Mouse (Mus musculus) gonadal fat pad, adult 2 months (tissue): ENCODE results near the gene Zfp69. TPM values are rescaled to one million over a fixed set of nuclear protein-coding genes. Genes with fewer than 3 reads are reported as not detected.

ENCODE experiments used
- DNase-seq: peaks from one replicate; pipeline ENCODE4 v3.0.0-alpha.2; 2012; ENCODE audit warnings: low read depth
- polyA plus RNA-seq: library from polyadenylated mRNA; depleted of rRNA; stranded (reverse); fragments of >200 nt; gene quantifications from 2 replicates; pipeline ENCODE4 v1.2.3, GENCODE M21; 2012

Gene Zfp69
- polyA plus RNA-seq, 1 experiment = 1.6 TPM

DNA sequence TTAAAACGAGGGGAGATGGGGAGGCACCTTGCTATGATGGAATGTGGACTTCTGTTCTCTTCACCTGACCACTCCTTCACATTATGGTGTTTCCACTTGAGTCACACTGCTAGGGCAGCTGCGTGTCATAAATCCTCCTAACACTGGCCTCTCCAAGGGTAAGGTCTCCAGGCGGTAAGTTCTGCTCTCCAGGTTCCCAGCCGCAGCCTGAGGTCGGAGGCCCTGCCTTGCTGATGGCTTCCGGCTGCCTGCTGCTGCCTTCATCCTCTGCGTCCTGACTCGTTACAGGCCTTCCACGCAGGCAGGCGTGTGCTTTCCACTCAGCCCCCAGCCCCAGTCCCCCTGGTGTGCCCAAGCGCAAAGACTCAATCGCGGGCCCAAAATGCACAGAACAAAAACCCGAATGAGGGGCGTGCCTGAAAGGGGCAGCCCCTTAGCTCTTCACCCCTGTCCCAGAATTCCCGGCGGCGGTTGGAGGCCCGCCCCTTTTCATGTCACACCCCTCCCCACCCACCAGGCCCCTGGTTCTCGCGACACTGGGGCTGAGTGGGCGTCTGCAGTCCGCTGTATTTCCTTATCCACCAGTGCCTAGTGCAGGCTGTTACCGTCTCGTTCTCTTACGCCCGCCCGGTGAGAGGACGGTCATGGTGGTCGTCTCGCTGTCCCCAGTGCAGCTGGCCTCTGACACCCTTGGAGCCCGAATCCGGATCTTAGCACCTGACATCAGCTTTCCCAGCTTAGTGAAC lies 26.8 kb downstream of the Zfp69 start, which contains the start of gene Exo5:
TSS of gene Exo5 (minus strand) at position 464 of the 746 bp plus-strand sequence.
- DNase-seq = peak; percentile 56

DNA sequence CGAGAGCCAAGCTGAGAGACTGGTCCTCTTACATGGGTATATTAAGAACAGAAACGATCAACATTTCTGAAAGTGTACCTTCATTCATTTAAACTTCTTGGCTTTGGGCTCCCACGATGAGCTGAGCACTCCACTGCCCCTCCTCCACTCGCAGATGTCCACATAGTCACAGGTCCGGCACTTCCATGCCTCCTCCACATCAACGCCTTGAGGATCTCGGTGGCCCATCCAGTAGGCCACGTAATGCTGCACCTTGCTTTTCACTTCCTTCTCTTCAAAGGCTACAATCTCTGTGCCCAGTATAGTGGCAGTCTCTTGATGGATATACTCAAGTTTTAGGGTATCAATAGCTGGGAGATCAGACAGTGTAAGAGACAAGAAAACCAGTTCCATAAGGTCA lies 30.0 kb downstream of the Zfp69 start:
- DNase-seq = no peak

- DNase-seq = no peak
Observed at GRCm38 (mm10) chr4:120914501-120914900, 37.0 kb downstream of the Zfp69 start.

GRCm38 (mm10) chr4:120913861-120914260 lies 37.6 kb downstream of the Zfp69 start:
- no peak for DNase-seq

- no peak for DNase-seq
Observed at GRCm38 (mm10) chr4:120913443-120913842, 38.1 kb downstream of the Zfp69 start.

DNA sequence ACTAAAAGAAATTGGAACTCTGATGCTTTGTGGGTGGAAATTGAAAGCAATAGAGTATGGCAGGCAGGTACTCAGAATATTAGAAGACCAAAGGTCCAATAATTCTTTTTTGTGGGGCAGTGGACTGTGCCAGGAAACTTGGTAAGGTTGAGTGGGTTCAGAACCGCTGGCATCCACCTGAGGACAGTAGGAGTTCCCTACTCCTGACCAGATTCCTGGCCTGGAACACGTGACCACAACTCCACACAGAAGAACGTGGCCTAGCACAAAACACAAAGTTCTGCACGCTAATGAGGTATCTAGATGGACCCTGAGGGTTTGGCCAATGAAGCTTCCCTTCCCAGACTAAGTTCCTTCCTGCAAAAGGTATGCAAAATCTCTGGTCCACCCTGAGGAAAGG lies 38.6 kb downstream of the Zfp69 start:
- no peak for DNase-seq

GRCm38 (mm10) chr4:120911086-120911485 lies 40.4 kb downstream of the Zfp69 start:
- no peak for DNase-seq

GRCm38 (mm10) chr4:120909558-120910150 lies 41.8 kb downstream of the Zfp69 start:
- peak; percentile 60 for DNase-seq

- no peak for DNase-seq
Observed at GRCm38 (mm10) chr4:120905644-120906043, 45.9 kb downstream of the Zfp69 start.

GRCm38 (mm10) chr4:120904533-120904932 lies 47.0 kb downstream of the Zfp69 start:
- DNase-seq = no peak

DNA sequence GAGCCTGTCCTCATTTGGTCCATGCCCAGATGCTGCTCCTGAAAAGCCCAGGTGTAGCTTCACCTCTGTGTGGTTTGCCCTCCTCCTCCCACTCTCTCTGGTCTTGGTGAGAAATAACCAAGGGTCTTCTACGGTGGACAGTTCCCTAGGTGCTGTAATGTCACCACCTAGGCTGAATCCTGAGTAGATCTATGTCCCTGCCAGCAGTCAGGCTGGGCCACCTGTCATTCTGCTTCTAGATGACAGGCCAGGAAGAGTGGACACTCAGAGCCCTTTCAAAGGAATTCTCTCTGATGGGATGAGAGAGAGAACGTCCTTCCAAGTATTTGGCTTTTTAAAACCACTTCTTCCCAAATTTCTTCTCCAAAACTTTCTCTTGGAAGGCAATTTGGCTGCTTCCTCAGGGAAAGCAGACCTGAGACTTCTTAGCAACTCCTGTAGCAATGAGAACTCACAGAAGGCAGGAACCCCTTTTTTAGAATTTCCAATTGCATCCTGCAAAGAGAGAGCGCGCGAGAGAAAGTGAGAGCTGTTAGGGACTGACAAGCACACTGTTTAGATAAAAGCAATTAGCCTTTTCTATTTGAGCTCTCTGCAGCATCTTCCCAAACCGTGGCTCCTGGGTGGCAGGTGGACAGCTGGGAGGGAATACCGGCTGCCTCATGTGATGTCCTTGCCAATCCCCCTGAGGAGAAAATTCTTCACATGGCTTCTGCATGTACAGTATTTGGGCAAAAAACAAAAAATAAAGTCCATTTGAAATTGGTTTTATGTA lies 55.5 kb downstream of the Zfp69 start:
- DNase-seq = no peak

DNA sequence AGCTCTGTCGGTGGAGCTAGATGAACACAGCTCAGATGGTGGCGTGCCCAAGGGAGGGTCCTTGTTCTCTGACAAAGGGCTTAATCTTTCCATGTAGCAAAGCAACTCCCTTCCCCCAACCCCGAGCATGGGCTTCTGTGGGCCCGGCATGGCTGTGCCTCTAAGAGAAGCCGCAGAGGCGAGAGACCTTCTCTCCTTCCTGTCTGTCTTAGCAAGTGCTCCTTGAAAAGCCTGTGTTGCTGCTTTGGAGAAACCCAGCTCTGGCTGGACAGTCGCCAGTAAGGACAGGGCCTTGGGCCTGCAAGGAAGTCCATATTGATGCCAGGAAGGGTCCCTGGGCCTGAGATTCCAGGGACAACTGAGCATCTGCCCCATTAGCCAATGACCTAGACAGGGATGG lies 56.3 kb downstream of the Zfp69 start:
- no peak for DNase-seq

GRCm38 (mm10) chr4:120894584-120894983 lies 56.9 kb downstream of the Zfp69 start:
- DNase-seq = no peak

DNA sequence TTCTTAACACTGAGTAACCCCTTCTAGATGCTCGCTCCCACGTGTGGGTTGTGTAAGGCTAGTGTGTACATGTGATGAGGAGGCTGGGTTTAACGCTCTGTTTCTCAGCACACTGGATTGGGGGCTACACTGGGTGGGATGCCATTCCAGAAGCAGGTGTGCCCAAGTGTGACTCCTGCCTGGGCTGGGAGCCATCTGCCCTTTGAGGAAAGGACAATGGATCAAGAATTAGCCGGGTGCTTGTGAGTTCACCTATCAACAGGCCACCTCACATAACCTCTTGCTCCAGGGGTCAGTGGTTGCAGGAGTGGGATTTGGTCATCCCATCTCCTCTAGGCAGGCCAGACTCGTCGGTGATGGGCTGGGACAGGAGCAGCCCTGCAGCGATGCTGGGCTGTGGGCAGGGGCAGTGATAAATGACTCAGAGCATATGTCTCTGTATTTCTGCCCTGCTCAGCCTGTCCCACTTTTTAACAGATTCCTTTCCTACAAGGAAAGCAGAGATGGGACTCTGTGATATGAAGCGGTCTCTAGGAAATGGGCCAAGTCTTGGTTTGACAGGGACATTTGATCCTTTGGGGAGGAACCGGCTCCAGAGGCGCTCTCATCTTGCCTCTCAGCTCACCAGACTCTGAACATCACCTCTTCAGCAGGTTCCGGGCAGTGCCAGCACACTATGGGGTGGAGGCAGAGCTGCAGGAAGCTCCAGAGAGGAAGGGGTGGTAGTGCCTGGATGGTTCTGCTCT lies 57.7 kb downstream of the Zfp69 start:
- DNase-seq = no peak

- DNase-seq = no peak
Observed at GRCm38 (mm10) chr4:120892516-120892915, 59.0 kb downstream of the Zfp69 start.

DNA sequence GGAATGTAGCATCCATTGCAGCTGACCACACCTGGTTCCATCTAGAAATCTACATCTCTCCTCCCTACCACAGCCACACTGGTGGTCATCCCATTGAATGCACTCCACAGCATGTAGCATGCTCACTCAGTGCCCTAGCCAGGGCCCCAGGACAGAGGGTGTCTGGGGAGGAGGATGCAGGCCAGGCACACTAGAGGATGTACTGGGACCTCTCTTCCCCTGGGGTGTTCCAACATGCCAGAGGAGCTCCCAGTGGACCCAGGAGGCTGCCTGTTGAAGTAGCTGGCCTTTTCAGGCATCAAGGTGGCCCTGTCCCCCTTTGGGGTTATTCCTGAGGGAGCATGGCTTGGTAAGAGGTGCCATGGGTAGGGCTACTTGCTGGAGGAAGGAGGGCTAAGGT lies 59.5 kb downstream of the Zfp69 start:
- DNase-seq = no peak

DNA sequence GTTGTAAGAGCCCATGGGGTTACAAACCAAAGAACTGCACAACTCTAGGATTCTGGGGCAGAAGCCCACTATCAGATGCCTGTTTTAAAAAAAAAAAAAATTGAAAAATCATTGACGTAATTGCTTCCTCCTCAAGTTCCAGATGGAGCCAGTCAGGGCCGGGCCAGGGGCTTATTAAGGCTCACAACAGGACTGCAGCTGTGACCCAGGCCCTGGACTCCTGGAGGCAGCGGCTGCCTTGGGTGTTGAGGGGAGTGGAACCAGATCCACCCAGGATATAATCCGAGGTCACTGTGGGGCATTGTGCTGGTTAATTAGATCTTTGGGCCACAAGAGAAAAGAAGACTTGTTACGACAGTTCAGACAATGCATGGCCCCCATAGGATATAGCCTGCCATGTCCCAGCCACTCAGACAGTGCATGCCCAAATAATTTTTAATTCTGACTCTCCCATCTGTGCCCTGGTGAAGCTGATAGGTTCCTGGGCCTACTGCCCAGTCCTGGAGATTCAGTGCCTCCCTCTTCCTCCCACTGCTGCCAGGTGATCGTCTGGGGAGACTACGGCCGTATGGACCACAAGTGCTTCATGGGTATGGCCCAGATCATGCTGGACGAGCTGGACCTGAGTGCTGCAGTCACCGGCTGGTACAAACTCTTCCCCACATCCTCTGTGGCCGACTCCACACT lies 60.6 kb downstream of the Zfp69 start:
- no peak for DNase-seq

DNA sequence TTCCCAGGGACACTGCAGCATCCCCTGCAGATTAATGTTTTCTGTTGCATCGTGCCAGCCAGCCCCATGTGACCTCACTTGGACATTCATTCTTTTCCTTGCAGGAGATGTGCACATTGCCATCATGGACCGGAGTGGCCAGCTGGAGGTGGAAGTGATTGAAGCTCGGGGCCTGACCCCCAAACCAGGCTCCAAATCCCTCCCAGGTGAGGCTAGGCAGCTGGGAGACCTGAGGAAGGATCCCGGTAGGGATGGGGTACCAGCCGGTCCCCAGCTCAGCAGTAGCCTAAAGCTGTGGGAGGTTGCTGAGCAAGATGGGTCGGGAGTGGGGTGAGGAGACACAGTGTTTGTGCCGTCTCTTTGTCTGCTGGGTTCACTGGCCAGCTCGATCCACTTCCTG lies 62.6 kb downstream of the Zfp69 start:
- no peak for DNase-seq

DNA sequence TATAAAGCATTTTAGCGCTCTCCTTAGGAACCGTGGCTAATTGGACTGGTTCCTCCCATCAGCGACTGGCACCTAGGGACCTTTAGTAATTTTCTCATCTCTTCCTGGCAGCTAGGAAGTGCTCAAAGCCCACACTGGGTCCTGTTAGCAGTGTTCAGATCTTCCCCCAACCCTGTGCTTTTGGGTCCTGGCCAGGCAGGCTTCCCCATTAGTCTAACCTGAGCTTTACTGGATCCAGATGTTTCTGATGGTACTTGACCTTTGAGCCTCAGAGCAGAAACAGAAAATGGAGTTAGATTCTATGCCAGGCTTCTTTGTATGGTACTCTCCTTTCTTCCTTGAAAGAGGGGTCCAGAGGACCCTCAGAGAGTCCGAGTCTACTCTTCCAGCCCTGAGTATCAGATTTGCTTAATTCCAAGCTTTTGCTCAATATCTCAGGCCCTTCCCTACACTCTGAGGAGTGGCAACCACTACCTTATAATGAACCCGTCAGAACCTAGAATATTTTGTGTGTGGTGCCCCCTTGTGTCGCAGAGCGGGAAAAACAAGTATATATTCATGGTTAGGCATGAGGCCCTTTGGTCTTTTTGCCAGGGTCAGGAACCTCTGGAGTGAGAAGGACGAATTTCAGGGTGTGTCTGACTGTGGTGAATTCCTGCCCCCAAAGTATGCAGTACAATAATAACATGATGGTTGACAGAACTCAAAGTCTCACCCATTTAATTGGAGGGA lies 64.0 kb downstream of the Zfp69 start:
- DNase-seq = no peak

DNA sequence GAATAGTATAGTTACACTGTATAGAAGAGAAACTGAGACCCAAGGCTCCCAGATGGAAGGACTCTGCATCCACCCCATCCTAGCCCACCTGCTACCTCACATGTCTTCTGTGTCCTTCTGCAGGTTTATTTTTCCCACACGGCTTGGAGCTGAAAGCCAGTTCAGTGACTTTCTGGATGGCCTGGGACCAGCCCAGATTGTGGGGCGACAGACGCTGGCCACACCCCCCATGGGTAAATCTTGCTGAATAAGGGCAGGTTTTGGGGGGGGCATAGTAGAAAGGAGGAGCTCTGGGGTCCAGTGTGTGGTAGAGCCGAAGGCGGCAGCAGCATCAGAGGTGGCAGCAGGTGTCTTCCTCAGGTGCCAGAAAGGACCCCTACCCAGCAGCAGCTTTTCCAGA lies 64.7 kb downstream of the Zfp69 start:
- no peak for DNase-seq

DNA sequence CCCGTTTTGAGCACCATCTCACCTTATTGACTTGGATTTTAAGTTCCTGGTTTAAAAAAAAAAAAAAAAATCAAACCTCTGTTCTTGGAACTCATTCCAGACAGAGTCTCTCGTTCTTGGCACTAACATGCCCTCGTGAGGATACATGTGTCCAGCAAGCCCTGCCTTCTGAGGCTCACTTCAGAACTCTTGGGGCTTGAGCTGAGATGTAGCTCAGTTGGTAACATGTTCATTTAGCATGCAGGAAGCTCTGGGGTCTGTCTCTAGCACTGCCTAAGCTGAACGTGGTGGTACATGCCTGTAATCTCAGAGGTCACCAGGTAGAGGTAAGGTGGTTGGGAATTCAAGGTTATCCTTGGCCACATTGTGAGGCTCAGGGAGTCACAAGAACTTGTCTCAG lies 65.4 kb downstream of the Zfp69 start:
- DNase-seq = no peak
